Mouse (Mus musculus): Measurements from ENCODE around the gene Zfp119b.

Zfp119b gene

DNA sequence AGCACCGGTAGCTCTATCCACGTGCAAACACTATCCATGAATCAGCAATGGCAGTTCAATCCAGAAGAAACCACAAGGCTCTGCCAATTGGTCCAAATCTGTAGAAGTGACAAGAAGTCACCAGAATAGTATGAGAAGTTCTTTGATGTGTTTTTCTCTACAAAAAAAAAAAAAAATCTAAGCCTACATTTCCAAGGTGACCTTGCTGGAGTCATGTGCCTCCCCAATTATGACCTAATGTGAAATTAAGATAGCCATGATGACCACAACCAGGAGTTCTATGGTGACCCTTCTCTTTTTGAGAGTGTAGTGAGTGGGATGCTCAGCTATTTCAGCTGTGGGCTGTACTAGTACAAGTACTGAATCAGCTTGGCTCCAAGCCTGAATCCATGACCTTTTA is at the start of gene Zfp119b:
Gene Zfp119b (minus strand): TSS at position 101 of the 400 bp plus-strand sequence.
- DNase-seq (ENCODE audit: low spot score in 2 of 2), result no peak

DNA sequence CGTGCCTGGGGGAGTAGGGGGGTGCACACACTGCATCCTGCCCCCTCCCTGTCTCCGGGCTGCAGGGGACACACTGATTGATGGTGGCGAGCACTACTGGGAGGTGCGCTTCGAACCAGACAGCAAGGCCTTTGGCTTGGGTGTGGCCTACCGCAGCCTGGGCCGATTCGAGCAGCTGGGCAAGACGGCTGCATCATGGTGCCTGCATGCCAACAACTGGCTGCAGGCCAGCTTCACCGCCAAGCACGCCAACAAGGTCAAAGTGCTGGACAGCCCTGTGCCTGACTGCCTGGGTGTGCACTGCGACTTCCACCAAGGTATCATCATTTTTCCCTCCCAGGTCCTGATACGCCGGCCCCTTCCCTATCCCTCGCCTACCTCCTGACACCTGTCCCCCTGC is 46.7 kb upstream of the Zfp119b start:
- no peak for DNase-seq (ENCODE audit: low spot score in 2 of 2)

DNA sequence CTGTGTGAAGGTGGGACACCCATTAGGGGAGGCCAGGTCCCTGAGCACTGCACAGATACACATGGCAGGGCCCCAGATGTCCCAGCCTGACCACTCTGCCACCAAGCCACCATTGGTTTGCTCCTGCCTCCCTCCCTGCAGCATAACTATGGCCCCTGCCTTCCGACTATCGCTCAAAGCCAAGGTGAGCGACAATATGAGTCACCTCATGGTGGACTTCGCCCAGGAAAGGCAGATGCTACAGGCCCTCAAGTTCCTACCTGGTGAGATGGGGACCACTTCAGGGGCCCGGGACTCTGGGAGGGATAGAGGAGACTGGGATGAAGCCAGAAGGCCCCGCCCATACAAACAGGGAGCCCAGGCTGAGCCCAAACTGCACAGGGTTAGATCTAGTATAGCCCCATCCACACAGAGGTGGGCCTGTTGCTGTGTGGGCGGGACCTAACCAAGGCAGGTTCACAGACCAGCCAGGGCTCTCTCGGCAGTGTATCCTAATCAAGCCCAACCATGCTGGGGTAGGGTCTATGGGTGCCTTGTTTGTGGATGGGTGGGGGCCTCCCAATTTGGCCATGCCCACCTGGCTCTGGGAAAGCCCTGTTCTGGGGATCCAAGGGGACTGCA is 41.1 kb upstream of the Zfp119b start:
- DNase-seq (ENCODE audit: low spot score in 2 of 2), result no peak

GRCm38 (mm10) chr17:55986030-55986961 is 37.0 kb upstream of the Zfp119b start, which contains the start of gene Fsd1:
Gene Fsd1 (plus strand): TSS chr17:55986509.
- DNase-seq (ENCODE audit: low spot score in 2 of 2), result no peak

GRCm38 (mm10) chr17:55977301-55977700 is 28.0 kb upstream of the Zfp119b start:
- DNase-seq (ENCODE audit: low spot score in 2 of 2), result no peak

GRCm38 (mm10) chr17:55976255-55976862 is 27.1 kb upstream of the Zfp119b start:
- peak; percentile 40 to 61 for DNase-seq (ENCODE audit: low spot score in 2 of 2)

GRCm38 (mm10) chr17:55971453-55971852 is 22.2 kb upstream of the Zfp119b start:
- no peak for DNase-seq (ENCODE audit: low spot score in 2 of 2)

GRCm38 (mm10) chr17:55969966-55970891 is 20.9 kb upstream of the Zfp119b start, which contains the start of gene Shd:
Gene Shd (plus strand): TSS chr17:55970467.
- DNase-seq (ENCODE audit: low spot score in 2 of 2), result no peak

GRCm38 (mm10) chr17:55969560-55969959 is 20.3 kb upstream of the Zfp119b start:
- DNase-seq (ENCODE audit: low spot score in 2 of 2), result no peak

DNA sequence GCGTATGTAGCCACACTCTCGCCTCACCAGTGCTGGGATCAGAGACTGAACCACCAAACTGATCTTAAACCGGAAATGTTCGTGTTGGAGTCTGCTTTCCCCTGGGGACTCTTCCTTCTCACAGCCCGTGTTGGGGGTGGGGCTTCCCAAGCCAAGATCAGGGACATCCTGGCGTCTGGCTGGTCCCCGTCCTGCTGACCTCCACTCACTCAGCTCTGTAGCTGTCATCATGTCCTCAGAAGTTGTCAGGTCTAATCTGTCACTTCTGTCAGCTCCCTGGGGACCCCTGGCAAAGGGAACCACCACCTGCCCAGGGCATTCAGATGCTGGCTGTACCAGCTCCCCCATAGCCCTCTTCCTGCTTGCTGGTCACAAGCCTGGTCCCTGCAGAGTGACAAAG is 18.9 kb upstream of the Zfp119b start:
- DNase-seq (ENCODE audit: low spot score in 2 of 2), result no peak

DNA sequence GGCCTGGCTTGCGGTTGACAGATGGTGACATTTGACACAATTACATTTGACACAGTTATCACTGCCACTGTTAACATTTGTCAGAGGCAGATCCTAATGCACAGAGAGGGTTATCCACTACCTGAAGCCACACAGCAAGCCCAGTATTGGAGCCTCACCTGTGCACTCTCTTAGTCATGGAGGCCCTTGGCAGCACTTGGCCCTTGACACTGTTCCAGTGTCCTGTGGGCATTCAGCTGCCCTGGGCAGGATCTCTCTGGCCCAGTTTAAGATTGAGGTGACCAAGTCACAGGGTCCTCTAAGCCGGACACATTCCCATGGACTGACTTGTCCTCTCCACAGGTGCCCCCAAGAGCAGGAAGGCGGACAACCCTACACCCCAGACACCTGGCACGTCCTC is 17.9 kb upstream of the Zfp119b start:
- DNase-seq (ENCODE audit: low spot score in 2 of 2), result no peak

DNA sequence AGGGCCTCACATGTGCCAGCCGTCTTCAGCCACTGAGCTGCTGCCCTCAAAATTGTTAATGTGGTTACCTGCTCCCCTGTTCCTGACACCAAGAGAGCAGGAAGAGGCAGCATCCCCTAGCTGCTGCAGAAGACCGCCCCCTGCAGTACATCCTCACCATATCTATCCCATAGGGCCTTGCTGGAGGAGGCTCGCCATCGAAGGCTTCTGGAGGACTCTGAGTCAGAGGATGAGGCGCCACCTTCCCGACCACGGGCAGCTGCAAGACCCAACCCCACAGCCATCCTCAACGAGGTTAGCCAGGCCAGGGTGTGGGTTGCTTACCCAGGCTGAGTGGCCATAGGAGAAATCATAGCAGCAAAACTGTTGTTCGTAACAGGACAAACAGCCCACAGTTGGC is 15.7 kb upstream of the Zfp119b start:
- no peak for DNase-seq (ENCODE audit: low spot score in 2 of 2)

- no peak for DNase-seq (ENCODE audit: low spot score in 2 of 2)
These were observed 15.2 kb upstream of the Zfp119b start for GRCm38 (mm10) chr17:55964496-55964895.

GRCm38 (mm10) chr17:55963171-55963570 is 13.9 kb upstream of the Zfp119b start:
- no peak for DNase-seq (ENCODE audit: low spot score in 2 of 2)

- DNase-seq (ENCODE audit: low spot score in 2 of 2), result no peak
These were observed 12.3 kb upstream of the Zfp119b start for GRCm38 (mm10) chr17:55961631-55962030.

DNA sequence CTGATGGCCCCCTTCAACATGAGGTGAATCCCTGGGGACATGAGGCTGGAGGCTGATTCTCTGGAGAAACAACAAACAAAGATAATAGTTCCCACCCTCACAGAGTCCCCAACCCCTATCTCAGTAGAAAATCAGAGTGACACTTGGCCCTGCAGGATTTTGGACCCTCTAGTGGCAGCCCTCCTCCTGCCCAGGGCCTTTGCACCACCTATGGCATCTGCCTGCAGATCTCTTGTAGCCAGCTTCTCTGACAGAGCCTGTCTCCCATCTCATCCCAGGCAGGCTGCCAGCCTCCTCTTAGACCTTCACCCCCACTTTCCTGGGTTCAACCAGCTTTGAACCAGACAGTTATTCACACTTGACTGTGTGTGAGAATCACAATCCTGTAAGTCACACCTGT is 11.5 kb upstream of the Zfp119b start:
- no peak for DNase-seq (ENCODE audit: low spot score in 2 of 2)

DNA sequence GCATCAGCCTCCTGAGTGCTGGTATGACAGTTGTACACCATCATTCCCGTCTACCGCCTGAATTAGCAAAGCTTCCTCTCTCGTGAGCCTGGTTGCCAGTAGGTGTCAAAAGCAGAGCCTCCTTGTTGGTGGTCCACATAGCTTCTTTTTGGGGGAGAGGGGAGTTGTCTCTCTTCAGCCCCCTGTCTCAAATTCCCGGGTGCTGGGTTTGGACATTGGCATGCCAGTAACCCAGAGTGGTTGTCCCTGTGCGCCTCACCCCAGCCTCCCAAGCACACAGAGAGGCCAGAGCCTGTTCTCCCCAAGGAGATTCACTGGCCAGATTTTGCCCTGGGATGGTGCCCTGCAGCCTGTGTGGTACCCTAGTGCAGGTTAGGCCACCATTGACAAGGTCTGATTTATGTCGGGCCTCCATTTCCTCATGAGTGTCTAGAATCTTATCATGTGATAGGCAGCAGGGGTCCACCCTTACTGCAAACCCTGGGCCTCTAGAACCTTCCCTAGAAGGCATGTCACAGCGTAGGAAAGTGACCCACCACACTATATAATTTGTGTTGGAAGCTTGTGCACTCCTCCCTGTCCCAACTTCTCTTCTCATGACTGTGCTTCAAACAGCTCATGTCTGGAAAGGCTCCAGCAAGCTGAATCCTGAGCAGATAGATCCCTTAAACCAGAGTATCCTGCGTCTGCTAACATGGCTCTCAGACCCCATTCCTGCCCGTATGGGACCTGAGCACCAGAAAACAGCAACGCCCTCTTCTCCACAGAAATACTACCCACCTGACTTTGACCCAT is 10.8 kb upstream of the Zfp119b start:
- DNase-seq (ENCODE audit: low spot score in 2 of 2), result no peak

- peak; percentile 82 to 88 for DNase-seq (ENCODE audit: low spot score in 2 of 2)
These were observed 9.8 kb upstream of the Zfp119b start, which contains the start of gene Yju2 for GRCm38 (mm10) chr17:55958918-55959728. Gene Yju2 (plus strand): TSS chr17:55959099.

- DNase-seq (ENCODE audit: low spot score in 2 of 2), result no peak
These were observed 9.2 kb upstream of the Zfp119b start for GRCm38 (mm10) chr17:55958584-55958886.
